Mouse (Mus musculus) thymus, adult 2 months (tissue): ENCODE measurements around the gene AI837181.

Experiments used
- CTCF ChIP-seq: fragments of 200-500 bp; IDR thresholded peaks from 2 replicates; pipeline ENCODE4 v1.5.1; 2012; ENCODE audit warnings: mild to moderate bottlenecking, control low read depth, low read length, moderate library complexity, borderline replicate concordance; ENCODE audit not compliant: control insufficient read depth, poor library complexity, insufficient read depth; ENCODE audit errors: extremely low read depth
- POLR2A ChIP-seq: fragments of 200-500 bp; IDR thresholded peaks from 2 replicates; pipeline ENCODE4 v1.6.1; 2012; ENCODE audit warnings: mild to moderate bottlenecking, low read length, control low read depth, moderate library complexity; ENCODE audit not compliant: control insufficient read depth, poor library complexity, insufficient read depth; ENCODE audit errors: extremely low read depth

- TF ChIP-seq CTCF (no peak), POLR2A (no peak)
Measured at GRCm38 (mm10) chr19:5392892-5393291, 32.1 kb upstream of the AI837181 start.
